Mouse (Mus musculus) effector memory CD4-positive, alpha-beta T cell, adult 7 months (primary cell): ENCODE measurements around the gene Olfr847. TPM values are rescaled to one million over a fixed set of nuclear protein-coding genes. Genes with fewer than 3 reads are reported as not detected.

ENCODE experiments used
- polyA plus RNA-seq: library from polyadenylated mRNA; unstranded; fragments of 100-300 nt; shearing (Covaris generic); gene quantifications from one replicate; pipeline ENCODE4 v1.2.1, GENCODE M21; 2017

The Olfr847 gene
- polyA plus RNA-seq, result not detected

GRCm38 (mm10) chr9:19378569-19378968, at the start of gene Olfr847:
TSS of gene Olfr847 (minus strand) at chr9:19378669.

GRCm38 (mm10) chr9:19363905-19364304, 14.6 kb downstream of the Olfr847 start, which contains the start of gene Olfr846:
TSS of gene Olfr846 (minus strand) at chr9:19364005.

GRCm38 (mm10) chr9:19336157-19336556, 42.3 kb downstream of the Olfr847 start, which contains the start of gene Olfr845:
TSS of gene Olfr845 (plus strand) at chr9:19336457.

Other genes with a start within 250 kb of the Olfr847 start
- gene Olfr837, start 242.4 kb downstream of the Olfr847 start, polyA plus RNA-seq, result 0.85 TPM
- not detected for gene Olfr839-ps1, start 201.4 kb downstream of the Olfr847 start, polyA plus RNA-seq
- gene Olfr843, start 126.7 kb downstream of the Olfr847 start, polyA plus RNA-seq, result 0.11 TPM
- not detected for gene Olfr844, start 62.3 kb downstream of the Olfr847 start, polyA plus RNA-seq
- gene Olfr845, start 42.2 kb downstream of the Olfr847 start, polyA plus RNA-seq, result not detected
- not detected for gene Olfr846, start 14.7 kb downstream of the Olfr847 start, polyA plus RNA-seq
- gene Olfr849, start 61.6 kb upstream of the Olfr847 start, polyA plus RNA-seq, result not detected
- not detected for gene Olfr850, start 99.6 kb upstream of the Olfr847 start, polyA plus RNA-seq
- gene Olfr851, start 114.6 kb upstream of the Olfr847 start, polyA plus RNA-seq, result not detected
- gene Olfr853, start 162.4 kb upstream of the Olfr847 start, polyA plus RNA-seq, result not detected
- not detected for gene Olfr854, start 188.7 kb upstream of the Olfr847 start, polyA plus RNA-seq
- gene Olfr855, start 203.9 kb upstream of the Olfr847 start, polyA plus RNA-seq, result not detected
- gene Zfp317, start 243.4 kb upstream of the Olfr847 start, polyA plus RNA-seq, result 25.3 TPM